Mouse (Mus musculus): Measurements from ENCODE around the gene Rgs16.

DNA sequence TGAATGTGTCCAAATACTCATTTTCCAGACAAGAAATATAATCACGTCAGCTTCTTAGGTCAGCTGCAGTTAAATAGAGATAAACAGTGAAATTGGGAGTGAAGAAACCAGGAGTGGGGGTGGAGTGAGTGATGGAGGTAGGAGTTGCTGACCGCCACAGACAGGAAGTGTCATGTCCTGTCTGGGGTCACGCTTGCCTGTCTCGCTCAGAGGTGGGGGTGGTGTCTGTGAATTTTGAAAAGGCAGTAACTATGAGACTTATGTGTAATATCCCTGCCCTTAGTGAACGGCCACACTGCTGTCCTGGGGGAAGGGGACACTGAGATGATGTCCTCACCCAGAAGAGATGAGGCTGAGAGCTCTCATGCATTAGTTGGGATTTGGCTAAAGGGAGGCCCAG is 30.7 kb upstream of the Rgs16 start:
- TF ChIP-seq CTCF (IDR thresholded peaks at IDR 0.05; ENCODE audit: low read depth, low read length), result no peak
- TF ChIP-seq GATA1 (IDR thresholded peaks at IDR 0.05; ENCODE audit: borderline replicate concordance, low read length), result no peak
- no peak for TF ChIP-seq TAL1 (conservative IDR thresholded peaks at IDR 0.05; ENCODE audit: low read depth, low read length)
- TF ChIP-seq GATA2 (IDR thresholded peaks at IDR 0.05; ENCODE audit: borderline replicate concordance, low read depth, low read length), result no peak
- no peak for TF ChIP-seq POLR2AphosphoS5 (IDR thresholded peaks at IDR 0.05; ENCODE audit: insufficient replicate concordance, low read depth, low read length)

All from G1E (cell line).